ENCODE assay signal across 16 mouse cellular contexts in the genomic region with DNA sequence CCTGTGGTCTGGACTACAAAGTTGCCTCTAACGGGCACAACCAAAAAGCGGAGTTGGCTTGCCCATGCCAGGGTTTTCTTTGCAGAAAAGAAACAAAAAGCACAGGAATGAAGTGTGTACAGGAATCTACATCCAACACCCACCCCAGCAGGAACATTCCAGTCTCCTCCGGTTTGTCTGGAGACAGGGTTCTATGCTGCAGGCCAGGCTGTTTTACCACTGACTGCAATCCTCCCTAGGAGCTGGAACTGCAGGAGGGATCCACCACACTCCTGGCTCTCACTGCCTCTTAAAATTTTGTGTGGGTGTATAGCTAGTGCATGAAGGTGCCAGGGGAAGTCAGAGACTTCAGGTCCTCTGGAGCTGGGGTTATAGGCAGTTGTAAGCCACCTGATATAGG. TPM values are rescaled to one million over a fixed set of nuclear protein-coding genes. Genes with fewer than 3 reads are reported as not detected.
DNase-seq lines count a peak whose midpoint lies in the region; ATAC-seq and TF ChIP-seq lines count a peak whose summit lies in the region.
"Had no signal": no experiment of that assay in that cellular context is flagged by ENCODE, and none has a peak within 500 bp of the region (broad histone marks: within the 10 kb centered on the region; RNA-seq: fewer than 3 reads in every experiment).

No protein-coding gene starts in this region.

- ATAC-seq in heart, embryonic 13.5 days (ENCODE audit: extremely low read depth, insufficient number of reproducible peaks, low FRiP score, low TSS enrichment), result no peak
- no peak for ATAC-seq in liver, embryonic 13.5 days (ENCODE audit: low read depth)
- no peak for ATAC-seq in stomach, embryonic 14.5 days (ENCODE audit: insufficient number of reproducible peaks, insufficient read depth, low FRiP score, low read depth)
- ATAC-seq: hindbrain, embryonic 16.5 days; midbrain, embryonic 16.5 days had no signal

- H3K4me2 ChIP-seq in heart, embryonic 13.5 days, result no peak overlapping the region
- no peak overlapping the region for H3K4me2 ChIP-seq in liver, embryonic 13.5 days
- no peak overlapping the region for H3K4me2 ChIP-seq in stomach, embryonic 14.5 days (replicated peaks; ENCODE audit: low read depth, low read length)
- H3K4me2 ChIP-seq: neural tube, embryonic 13.5 days had no signal

- H3K27me3 ChIP-seq in heart, embryonic 13.5 days (replicated peaks), result no peaks in the 10 kb centered on the region
- H3K27me3 ChIP-seq in liver, embryonic 13.5 days, result no peaks in the 10 kb centered on the region
- no peaks in the 10 kb centered on the region for H3K27me3 ChIP-seq in stomach, embryonic 14.5 days (ENCODE audit: control insufficient read depth, insufficient read depth, low read length)
- H3K27me3 ChIP-seq in cerebellum, adult 2 months (ENCODE audit: control insufficient read depth, insufficient read depth, low read length), result no peaks in the 10 kb centered on the region
- H3K27me3 ChIP-seq: neural tube, embryonic 13.5 days had no signal

- intact Hi-C loops in heart, postnatal 14 days (cut with DNase I), result no loop called here

- no peak for TF ChIP-seq POLR2A in cerebellum, adult 2 months (IDR thresholded peaks at IDR 0.05; ENCODE audit: borderline replicate concordance, insufficient read depth, low read length)

- H3K9me3 ChIP-seq in heart, embryonic 13.5 days, result no peaks in the 10 kb centered on the region
- no peaks in the 10 kb centered on the region for H3K9me3 ChIP-seq in liver, embryonic 13.5 days (replicated peaks)
- no peaks in the 10 kb centered on the region for H3K9me3 ChIP-seq in stomach, embryonic 14.5 days (ENCODE audit: control insufficient read depth, low read depth, low read length)
- H3K9me3 ChIP-seq: neural tube, embryonic 13.5 days had no signal

- peak overlapping the region; percentile 5 for H3K9ac ChIP-seq in heart, embryonic 13.5 days
- H3K9ac ChIP-seq in liver, embryonic 13.5 days, result no peak overlapping the region
- H3K9ac ChIP-seq in stomach, embryonic 14.5 days (replicated peaks; ENCODE audit: low read depth, low read length), result 0 out of 2 replicates have a peak overlapping the region, but pooled peaks have one; percentile 6
- H3K9ac ChIP-seq: neural tube, embryonic 13.5 days had no signal

- H3K27ac ChIP-seq in heart, embryonic 13.5 days (replicated peaks), result no peak overlapping the region
- H3K27ac ChIP-seq in liver, embryonic 13.5 days, result peak overlapping the region; percentile 14
- H3K27ac ChIP-seq in stomach, embryonic 14.5 days (ENCODE audit: low read length), result no peak overlapping the region
- no peak overlapping the region for H3K27ac ChIP-seq in cerebellum, adult 2 months (ENCODE audit: insufficient read depth, low read length)
- H3K27ac ChIP-seq: neural tube, embryonic 13.5 days had no signal

- no peak for DNase-seq in heart, postnatal 14 days
- no peak for DNase-seq in liver, embryonic 13.5 days
- DNase-seq in liver (no peak), ZHBTc4 (ENCODE audit: low read depth, low spot score) (peak; percentile 79)
- no peak for DNase-seq in cerebellum, adult 2 months
- no peak for DNase-seq in layer of hippocampus, postnatal 25 days (ENCODE audit: extremely low spot score in 1 of 2, low spot score in 1 of 2)
- DNase-seq: adrenal gland, postnatal 14 days; cerebellum, postnatal 14 days; kidney, postnatal 10 days; layer of hippocampus, adult 9-11 months; right cerebral cortex, postnatal 4 days had no signal

- no peak overlapping the region for H3K4me3 ChIP-seq in heart, embryonic 13.5 days
- no peak overlapping the region for H3K4me3 ChIP-seq in liver, embryonic 13.5 days (replicated peaks)
- no peak overlapping the region for H3K4me3 ChIP-seq in stomach, embryonic 14.5 days (ENCODE audit: low read depth, low read length)
- H3K4me3 ChIP-seq in cerebellum, adult 2 months (replicated peaks; ENCODE audit: insufficient read depth, low read depth, low read length), result no peak overlapping the region
- H3K4me3 ChIP-seq: neural tube, embryonic 13.5 days had no signal

- TF ChIP-seq CTCF in cerebellum, adult 2 months (IDR thresholded peaks at IDR 0.05; ENCODE audit: borderline replicate concordance, insufficient read depth, low read depth, low read length), result no peak

- H3K36me3 ChIP-seq in heart, embryonic 13.5 days, result peaks cover 5% of the 10 kb centered on the region; the same call in 1 of the 2 replicates
- peaks cover 45% of the 10 kb centered on the region for H3K36me3 ChIP-seq in liver, embryonic 13.5 days
- no peaks in the 10 kb centered on the region; the same call in 1 of the 2 replicates for H3K36me3 ChIP-seq in stomach, embryonic 14.5 days (ENCODE audit: control insufficient read depth, insufficient read depth, low read length)
- H3K36me3 ChIP-seq: neural tube, embryonic 13.5 days had no signal

- 77% methylated on average over 3 of the region's 3 CpGs for WGBS in heart, embryonic 13.5 days
- WGBS in liver, embryonic 13.5 days (ENCODE audit: insufficient replicate concordance), result 86% methylated on average over 3 of the region's 3 CpGs
- WGBS in stomach, embryonic 14.5 days, result 87% methylated on average over 3 of the region's 3 CpGs
- 70% methylated on average over 3 of the region's 3 CpGs for WGBS in cerebellum, adult 2 months

- H3K4me1 ChIP-seq in heart, embryonic 13.5 days, result peaks cover 78% of the 10 kb centered on the region
- H3K4me1 ChIP-seq in liver, embryonic 13.5 days (replicated peaks), result peaks cover 77% of the 10 kb centered on the region
- peaks cover 39% of the 10 kb centered on the region for H3K4me1 ChIP-seq in stomach, embryonic 14.5 days (ENCODE audit: control insufficient read depth, insufficient read depth, low read length)
- H3K4me1 ChIP-seq in cerebellum, adult 2 months (ENCODE audit: control insufficient read depth, insufficient read depth, low read length), result no peaks in the 10 kb centered on the region

RNA-seq across cellular contexts. Expression of gene Nfe2l2, which starts 5.6 kb away (rescaled TPM):
- polyA plus RNA-seq in heart, embryonic 13.5 days (2015; fragmentation: Nextera tagmentation; extraction: Ambion mirVana), result 42.8 and 43.7 TPM in 2 replicates
- 10 to 100 TPM; 67.5 to 78.8 TPM for total RNA-seq in heart, postnatal 14 days (2021)
- polyA plus RNA-seq in liver, embryonic 13.5 days (2015; fragmentation: Nextera tagmentation; extraction: Ambion mirVana), result 44.6 and 54.3 TPM in 2 replicates
- 88.4 and 92.8 TPM in 2 replicates for polyA plus RNA-seq in stomach, embryonic 14.5 days (2014; fragmentation: Nextera tagmentation; extraction: Ambion mirVana)
- polyA plus RNA-seq in cerebellum, adult 2 months (2012; rRNA removed), result 18.6 and 19.6 TPM in 2 replicates
- 10 to 100 TPM; 12.1 to 12.3 TPM for total RNA-seq in layer of hippocampus, postnatal 25 days (2021)

RNA-seq across cellular contexts. Expression of gene Hnrnpa3, which starts 39.8 kb away (rescaled TPM):
- 188 and 192 TPM in 2 replicates for polyA plus RNA-seq in heart, embryonic 13.5 days (2015; fragmentation: Nextera tagmentation; extraction: Ambion mirVana)
- 100 to 1,000 TPM; 192 to 229 TPM for total RNA-seq in heart, postnatal 14 days (2021)
- polyA plus RNA-seq in liver, embryonic 13.5 days (2015; fragmentation: Nextera tagmentation; extraction: Ambion mirVana), result 161 and 182 TPM in 2 replicates
- polyA plus RNA-seq in stomach, embryonic 14.5 days (2014; fragmentation: Nextera tagmentation; extraction: Ambion mirVana), result 247 and 253 TPM in 2 replicates
- polyA plus RNA-seq in cerebellum, adult 2 months (2012; rRNA removed), result 252 and 264 TPM in 2 replicates
- 100 to 1,000 TPM; 273 to 314 TPM for total RNA-seq in layer of hippocampus, postnatal 25 days (2021)
